Mouse (Mus musculus) cerebellum, postnatal 14 days (tissue): Measurements from ENCODE around the gene Josd2.

Source experiments
- DNase-seq, 2 experiments: peaks; one replicate each; pipeline ENCODE4 v3.0.0; 2021; ENCODE audit warnings: mixed read lengths in 2 of 2

Gene Josd2

DNA sequence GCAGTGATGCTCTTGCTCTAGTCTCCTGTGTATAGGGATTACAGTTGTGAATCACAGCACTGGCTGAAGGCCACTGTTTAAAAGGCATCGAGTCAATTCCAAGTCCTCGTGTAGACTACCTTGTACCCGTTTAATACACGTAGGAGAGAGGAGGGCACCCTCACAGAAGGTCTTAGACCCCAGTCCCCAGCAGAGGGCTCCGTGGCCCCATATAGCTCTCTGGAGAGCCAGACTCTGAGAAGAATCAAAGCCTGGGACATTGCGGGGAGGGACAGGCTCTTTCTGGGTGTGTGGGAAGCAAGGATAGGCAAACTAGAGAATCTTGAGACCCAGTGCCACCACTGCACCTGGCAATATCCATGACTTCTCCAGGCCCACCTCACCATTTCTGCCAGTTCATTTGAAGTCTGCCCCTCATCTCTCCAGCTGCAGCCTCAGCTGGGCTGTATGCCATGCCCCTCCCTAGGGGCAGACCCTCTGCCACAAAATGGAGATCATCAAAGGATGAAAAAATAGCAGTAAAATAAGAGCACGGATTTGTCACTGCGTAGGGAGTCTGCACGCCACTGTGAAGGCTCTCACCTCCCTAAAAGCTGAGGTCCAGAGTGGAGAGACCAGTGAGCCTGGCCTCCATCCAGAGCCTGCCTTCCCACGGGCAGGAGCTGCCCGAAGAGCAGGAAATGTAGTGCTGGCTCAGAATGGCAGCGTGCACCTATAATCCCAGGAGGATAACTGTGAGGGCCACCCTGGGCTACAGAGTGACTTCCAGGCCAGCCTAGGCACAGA lies 21.5 kb upstream of the Josd2 start:
- peak; percentile 73 to 75 for DNase-seq

DNA sequence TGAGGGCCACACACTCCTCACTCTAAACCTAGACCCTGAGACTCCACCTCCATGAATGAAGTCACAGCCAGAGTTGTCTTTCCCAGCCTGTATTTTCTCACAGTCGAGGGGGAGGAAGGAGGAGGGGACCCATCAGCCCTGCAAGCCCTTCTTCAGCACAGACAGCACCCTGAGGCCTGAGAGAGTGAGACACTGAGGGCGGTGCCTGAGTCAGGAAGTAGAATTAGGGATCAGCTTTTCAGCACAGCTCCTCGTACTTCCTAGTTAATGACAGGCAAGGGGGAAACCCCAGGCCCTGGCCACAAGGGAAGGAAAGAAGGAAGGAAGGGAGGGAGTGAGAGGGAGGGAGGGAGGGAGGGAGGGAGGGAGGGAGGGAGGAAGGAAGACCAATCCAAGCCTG lies 14.5 kb upstream of the Josd2 start:
- no peak for DNase-seq

DNA sequence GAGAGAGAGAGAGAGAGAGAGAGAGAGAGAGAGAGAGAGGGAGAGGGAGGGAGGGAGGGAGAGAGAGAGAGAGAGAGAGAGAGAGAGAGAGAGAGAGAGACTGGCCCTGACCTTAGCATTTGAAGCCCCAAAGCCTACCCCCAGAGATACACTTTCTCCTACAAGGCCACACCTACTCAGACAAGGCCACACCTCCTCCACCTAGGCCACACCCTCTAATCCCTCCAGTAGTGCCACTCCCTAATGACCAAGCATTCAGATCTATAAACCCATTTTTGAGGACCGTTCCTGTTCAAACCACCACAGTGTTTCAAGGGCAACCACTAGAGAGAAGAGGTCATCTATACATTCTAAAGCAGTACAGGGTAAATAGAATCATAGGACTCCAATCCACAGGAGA lies 11.5 kb upstream of the Josd2 start:
- peak in 1 of 2 experiments; percentile 2 for DNase-seq

DNA sequence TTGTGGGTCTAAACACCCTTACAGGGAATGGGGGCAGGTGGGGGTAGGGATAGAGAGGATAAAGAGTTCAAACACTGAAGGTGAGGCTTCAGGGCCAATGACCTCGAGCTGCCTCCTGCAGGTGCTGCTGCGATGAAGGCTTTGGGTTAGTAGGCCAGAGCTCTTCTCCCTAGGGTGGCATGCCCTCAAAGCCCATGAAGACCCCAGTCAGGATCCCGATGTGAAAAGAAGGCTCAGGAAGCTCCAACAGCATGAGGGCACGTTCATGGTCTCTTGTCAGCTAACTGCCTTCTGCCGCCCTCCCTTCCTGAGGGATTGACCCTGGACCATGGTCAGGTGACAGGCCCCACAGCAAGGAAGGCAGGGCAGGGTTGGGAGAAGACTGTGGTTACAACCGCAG lies 7.7 kb upstream of the Josd2 start:
- DNase-seq, result peak in 1 of 2 experiments; percentile 8

DNA sequence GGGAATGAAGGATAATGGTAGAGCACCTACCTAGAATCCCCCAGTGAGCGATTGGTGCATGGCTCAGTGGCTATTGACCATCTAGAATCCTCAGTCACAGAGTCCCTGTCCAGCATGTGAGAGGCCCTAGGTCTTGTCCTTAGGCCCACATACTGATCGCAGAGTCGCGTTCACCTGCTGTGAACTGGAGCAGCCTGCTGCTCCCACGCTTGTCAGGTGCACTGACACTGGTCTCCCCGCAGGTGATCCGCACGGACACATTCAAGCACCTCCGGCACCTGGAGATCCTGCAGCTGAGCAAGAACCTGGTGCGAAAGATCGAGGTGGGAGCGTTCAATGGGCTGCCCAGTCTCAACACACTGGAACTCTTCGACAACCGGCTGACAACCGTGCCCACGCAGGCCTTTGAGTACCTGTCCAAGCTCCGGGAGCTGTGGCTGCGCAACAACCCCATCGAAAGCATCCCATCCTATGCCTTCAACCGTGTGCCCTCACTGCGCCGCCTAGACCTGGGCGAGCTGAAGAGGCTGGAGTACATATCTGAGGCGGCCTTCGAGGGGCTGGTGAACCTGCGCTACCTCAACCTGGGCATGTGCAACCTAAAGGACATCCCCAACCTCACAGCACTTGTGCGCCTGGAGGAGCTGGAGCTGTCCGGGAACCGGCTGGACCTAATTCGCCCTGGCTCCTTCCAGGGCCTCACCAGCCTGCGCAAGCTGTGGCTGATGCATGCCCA lies 6.8 kb upstream of the Josd2 start:
- DNase-seq, result peak in 1 of 2 experiments; percentile 23

DNA sequence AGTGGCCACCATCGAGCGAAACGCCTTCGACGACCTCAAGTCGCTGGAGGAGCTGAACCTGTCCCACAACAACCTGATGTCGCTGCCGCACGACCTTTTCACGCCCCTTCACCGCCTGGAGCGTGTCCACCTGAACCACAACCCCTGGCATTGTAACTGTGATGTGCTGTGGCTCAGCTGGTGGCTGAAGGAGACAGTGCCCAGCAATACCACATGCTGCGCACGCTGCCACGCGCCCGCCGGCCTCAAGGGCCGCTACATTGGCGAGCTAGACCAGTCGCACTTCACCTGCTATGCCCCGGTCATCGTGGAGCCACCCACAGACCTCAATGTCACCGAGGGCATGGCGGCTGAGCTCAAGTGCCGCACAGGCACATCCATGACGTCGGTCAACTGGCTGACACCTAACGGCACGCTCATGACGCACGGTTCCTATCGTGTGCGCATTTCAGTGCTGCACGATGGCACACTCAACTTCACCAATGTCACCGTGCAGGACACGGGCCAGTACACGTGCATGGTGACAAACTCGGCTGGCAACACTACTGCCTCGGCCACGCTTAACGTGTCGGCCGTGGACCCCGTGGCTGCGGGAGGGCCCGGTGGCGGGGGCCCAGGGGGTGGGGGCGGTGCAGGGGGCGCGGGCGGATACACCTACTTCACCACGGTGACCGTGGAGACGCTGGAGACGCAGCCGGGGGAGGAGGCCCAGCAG lies 6.1 kb upstream of the Josd2 start:
- DNase-seq, result peak; percentile 22 to 24

DNA sequence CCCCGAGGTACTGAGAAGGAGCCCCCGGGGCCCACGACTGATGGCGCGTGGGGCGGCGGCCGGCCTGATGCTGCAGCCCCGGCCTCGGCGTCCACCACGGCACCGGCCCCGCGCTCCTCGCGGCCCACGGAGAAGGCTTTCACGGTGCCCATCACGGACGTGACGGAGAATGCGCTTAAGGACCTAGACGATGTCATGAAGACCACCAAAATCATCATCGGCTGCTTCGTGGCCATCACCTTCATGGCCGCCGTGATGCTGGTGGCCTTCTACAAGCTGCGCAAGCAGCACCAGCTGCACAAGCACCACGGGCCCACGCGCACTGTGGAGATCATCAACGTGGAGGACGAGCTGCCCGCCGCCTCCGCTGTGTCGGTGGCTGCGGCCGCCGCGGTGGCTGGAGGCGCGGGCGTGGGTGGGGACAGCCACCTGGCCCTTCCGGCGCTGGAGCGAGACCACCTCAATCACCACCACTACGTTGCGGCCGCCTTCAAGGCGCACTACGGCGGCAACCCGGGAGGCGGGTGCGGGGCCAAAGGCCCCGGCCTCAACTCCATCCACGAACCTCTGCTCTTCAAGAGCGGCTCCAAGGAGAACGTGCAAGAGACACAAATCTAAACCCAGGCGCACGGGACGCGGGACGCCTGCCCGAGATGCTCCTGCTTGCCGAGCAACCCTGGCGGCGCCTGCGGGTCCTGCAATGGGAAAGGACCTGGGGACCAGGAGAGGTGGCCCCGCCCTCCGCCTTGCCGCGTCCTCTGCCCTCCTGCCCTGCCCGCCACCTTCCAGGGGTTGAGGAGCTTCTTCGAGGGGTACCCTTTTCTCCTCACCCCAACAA lies 5.3 kb upstream of the Josd2 start:
- DNase-seq, result peak; percentile 51 to 76

DNA sequence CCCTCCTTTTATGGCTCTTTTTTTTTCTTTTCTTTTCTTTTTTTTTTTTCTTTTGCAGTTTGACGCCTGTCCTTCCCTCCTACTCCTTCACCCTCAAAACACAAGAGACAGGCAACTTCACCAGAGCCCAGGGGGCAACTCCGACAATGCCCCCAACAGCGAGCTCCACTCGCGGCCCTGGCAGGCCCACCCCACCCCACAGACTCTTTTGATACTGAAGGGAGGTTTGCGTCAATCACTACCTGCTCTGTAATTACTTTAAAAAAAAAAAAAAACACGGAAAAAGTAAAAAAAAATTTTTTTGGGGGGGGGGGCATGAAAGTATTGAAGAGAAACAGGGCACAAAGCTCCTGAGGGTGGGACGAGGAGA lies 4.7 kb upstream of the Josd2 start:
- DNase-seq, result peak in 1 of 2 experiments; percentile 15

DNA sequence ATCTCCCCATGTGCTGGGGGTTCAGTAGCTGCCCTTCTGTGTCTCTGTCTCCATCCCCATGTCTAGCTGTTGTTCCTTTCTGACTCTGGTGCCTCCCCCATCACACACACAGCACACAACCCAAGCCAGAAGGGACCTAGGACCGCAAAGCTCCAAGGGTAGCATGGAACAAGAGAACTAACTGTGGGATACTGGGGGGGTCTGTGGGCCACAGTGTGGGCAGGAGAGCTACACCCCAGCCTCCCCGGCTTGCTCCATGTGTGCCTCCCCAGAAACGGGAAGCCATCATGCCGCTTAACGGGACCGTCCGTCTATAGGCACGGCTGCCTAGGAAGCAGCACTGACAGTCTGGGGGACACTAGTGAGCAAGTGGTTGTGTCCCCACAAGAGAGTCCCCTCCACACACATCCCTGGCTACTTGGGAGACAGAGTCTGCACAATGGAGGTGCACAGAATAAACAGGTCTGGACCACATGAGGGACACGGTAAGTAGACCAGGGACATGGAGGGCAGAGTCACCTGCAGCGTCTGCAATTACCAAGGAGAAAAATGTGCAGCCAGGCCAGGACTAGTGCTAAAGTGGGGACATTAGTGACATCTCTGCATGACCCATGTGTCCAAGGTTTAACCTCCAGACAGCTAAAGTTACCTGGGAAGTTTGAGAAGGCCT lies 4.1 kb upstream of the Josd2 start:
- DNase-seq, result peak; percentile 37 to 43

DNA sequence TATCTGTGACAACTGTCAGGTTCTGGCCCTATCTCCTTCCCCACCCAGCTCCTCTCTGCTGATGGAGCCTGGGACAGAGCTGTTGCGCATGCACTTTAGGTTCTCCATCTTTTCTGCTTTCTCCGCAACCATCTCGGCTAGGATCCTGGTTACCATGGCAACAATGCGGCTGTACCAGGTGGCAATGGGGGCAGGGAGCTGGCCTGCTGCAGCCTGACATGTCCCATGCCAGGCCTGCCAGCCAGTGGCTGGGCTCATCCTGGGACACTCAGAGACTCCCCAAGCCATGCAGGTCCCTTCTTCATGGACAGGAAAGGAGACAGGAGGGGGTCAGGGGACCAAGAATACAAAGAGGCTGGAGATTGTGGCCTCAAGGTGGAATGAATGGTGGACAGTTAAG lies 3.3 kb upstream of the Josd2 start:
- peak; percentile 98 for DNase-seq

DNA sequence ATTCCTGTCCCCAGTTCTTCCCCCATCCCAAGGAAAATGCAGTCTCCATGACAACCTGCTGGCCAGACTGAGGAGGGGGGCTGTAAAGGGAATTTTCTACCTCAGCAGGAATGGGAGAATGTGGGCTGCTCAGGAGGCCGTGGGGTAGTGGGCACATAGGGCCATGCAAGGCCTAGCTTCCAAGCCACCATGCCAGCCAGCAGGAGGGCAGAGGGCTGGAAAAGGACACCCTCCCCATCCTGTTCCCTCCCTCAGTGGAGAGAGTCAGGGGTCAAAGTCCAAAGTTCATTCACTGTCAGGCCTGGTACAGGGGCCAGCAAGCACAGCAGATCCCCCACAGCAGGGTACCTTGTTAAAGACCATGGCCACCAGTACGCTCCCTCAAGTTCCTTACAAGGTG lies 2.7 kb upstream of the Josd2 start, which contains the start of gene Aspdh:
Gene Aspdh (plus strand): TSS at position 281 of the 400 bp plus-strand sequence.
- DNase-seq, result peak; percentile 57 to 65

DNA sequence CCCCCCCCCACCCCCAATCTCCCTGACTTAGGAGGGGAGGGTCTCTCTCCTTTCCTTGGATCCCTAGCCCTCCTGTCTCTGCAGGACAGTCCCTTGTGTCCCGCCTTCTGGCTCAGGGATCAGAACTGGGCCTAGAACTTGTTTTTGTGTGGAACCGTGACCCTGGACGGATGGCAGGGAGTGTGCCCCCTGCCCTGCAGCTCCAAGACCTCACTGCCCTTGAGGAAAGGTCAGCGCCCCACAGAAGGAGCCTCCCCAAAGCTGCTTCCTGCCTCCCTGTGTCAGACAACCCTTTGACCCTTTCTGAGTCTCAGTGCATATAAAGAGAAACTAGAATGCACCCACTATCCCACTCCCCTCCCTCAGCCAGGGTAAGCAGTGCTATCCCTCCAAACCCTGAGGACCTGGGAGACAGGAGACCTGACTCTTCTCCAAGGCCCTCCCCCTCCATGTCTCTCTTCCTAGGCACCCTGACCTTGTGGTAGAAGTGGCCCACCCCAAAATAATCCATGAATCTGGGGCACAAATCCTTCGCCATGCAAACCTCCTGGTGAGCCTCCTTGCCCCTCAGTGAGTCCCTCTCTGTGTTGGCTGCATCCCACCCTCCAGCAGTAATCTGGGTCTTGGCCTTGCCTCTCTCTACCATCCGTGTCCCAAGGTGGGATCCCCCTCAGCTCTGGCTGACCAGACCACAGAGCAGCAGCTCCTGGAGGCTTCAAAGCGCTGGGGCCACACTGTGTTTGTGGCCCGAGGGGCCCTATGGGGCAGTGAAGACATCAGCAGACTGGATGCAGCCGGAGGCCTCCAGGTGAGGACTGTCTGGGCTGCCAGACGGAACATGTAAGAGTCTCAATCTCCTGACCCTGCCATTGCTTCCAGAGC lies 1.5 kb upstream of the Josd2 start:
- peak; percentile 40 to 43 for DNase-seq

DNA sequence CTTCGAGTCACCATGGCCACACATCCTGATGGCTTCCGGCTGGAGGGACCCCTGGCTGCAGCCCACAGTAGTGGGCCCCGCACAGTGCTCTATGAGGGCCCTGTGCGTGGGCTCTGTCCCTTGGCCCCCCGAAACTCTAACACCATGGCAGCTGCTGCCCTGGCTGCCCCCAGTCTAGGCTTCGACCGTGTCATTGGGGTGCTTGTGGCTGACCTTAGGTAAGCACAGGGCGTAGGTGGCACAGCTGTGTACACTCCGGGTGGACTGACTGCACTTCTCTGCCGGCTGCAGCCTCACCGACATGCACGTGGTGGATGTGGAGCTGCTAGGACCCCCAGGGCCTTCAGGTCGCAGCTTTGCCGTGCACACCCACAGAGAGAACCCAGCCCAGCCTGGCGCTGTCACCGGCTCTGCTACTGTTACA lies 880 bp upstream of the Josd2 start:
- DNase-seq, result peak; percentile 47 to 52

DNA sequence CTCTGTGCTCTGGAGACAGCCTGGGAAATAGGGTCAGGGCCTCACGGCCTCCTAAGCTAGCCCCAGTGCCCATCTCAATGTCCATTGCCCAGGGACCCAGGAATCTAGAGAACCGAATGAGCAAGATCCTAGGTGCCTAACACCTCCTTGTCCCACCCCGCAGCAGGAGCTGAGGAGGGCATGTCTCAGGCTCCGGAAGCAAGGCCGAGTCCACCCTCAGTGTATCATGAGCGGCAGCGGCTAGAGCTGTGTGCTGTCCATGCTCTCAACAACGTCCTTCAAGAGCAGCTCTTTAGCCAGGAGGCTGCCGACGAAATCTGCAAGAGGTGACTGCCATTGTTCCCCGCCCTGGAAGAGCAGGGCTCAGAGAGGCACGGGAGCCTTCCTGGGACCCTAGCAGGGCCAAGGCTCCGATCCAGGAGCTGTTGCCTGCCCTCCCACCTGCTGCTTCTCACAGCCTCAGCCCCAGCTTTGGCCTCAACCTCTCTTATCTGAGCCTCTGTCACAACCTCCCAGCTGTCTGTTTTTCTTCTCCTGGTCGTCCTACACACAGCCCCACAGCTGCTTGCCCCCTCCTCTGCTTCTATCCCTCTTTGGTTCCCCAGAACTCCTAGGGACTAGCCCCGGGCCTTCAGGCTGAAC lies 985 bp downstream of the Josd2 start:
- DNase-seq, result peak in 1 of 2 experiments; percentile 41

DNA sequence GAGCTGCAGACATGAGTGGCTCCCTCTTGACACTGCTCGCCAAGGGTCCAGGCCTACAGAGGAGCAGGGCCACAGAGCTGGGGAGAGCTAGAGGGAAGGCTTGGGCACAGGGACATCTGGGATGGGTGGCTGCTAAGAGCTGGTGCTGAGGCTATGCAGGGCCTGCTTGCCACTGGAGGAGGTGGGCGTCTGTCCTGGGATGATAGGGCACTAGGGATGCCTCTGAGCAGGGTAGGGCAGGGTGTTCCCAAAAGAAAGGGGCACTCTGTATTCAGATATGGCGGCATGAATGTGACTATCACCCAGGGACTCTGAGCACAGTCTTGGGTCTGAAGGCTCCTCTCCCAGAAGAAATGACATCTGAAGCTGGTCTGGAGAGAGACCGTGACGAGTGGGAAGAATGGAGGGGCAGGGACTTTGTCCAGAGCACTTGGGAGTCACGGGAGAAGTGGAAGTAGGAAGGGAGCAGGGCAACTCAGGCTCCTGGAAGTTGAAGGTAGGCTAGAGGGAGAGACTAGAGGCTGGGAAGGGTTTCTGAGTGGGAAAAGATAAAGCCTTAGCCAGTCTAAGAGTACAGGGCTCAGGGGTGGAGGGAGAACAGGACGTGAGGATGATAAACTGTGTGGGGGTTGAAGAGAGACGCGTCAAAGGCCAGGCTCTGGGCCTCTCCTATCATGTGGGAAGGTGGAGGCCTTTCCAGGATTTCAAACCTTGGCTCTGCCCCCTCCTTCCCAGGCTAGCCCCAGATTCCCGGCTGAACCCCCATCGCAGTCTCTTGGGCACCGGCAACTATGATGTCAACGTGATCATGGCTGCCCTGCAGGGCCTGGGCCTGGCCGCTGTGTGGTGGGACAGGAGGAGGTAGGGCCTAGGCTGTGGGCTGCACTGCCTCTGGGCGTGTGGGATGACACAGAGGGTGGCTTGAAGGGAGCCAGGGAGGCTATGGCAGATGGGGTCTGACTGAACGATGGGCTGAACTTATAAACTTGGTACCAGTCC lies 2.2 kb downstream of the Josd2 start:
- DNase-seq, result no peak

DNA sequence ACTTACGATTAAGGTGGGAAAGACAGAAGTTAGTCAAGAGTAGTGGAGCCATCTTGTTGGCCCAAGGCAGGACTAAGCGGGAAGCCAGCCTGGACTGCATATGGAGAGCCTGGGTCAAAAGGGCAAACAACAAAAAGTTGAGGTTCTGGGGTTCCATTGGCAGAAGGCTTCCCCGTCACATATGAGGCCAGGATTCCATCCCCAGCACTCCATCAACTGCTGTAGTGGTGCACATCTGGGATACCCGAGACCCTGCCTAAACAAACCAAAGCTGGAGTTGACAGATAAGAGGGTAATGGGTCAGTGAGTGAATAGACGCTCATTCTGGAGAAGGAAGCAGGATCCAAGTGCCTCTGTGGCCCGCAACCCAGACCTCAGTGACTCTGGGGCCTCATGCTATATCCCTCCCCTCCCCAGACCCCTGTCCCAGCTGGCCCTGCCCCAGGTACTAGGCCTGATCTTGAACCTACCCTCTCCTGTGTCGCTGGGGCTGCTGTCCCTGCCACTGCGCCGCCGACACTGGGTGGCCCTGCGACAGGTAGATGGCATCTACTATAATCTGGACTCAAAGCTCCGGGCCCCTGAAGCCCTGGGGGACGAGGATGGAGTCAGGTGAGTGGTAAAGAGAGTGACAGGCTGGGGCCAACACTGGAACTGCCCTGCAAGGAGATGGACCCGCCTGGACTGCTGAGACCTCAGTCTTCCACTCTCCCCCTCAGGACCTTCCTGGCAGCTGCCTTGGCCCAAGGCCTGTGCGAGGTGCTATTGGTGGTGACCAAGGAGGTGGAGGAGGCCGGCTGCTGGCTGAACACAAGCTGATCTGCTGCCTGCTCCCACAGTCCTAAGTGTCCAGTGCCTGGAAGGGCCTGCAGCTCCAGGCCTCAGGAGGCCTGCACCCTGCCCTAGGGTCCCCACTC lies 3.2 kb downstream of the Josd2 start:
- DNase-seq, result no peak

DNA sequence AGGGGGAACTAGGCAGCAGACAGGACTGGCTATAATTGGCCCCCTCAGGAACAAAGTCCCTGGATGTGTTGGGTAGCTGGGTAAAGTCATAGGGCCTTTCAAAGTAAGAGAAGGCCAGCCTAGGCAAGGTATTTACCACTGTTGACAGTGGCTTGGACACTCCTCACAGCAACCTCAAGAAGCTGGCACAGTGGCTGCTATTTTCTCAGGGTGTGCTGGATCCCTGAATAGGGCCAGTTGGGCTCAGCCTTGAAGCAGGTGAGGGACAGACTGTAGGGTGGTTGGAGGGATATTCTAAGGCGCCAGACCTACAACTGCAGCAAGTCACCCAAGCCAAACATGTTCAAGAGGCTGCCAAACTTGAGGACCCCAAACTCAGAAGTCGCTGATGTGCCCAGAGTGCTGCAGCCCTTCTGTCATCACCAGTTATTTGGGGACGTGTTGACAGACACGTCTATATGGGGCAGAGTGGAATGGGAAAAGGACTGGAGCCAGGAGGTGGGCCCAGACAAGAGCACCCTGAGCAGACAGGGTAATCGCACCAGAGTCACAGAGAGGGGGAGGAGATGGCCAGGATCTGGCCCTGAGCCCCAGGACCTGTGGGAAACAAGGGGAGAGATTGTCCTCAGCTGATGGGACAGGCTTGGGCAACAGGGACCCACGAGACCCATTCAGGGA lies 4.2 kb downstream of the Josd2 start:
- DNase-seq, result no peak

DNA sequence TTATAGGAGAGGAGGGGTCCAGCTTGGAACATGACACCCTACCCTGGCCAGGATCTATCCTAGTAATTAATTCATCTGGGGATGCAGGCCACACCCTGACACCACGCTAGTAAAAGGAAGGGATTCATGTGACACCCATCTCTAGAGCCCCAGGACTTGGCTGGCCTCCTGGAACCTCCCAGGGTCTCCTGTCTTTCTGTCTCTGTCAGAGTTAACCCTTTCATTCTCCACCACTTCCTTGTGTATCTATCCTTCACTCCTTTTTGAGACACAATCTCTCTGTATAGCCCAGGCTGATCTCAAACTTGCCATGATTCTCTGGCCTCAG lies 4.7 kb downstream of the Josd2 start:
- DNase-seq, result no peak
